Mouse (Mus musculus): ENCODE data around the gene Phactr2.
"Not testable (repeated sequence)": the region's sequence is repeated elsewhere in the genome, so short reads cannot be mapped to it uniquely, and the experiment has no call there.

Phactr2 gene

DNA sequence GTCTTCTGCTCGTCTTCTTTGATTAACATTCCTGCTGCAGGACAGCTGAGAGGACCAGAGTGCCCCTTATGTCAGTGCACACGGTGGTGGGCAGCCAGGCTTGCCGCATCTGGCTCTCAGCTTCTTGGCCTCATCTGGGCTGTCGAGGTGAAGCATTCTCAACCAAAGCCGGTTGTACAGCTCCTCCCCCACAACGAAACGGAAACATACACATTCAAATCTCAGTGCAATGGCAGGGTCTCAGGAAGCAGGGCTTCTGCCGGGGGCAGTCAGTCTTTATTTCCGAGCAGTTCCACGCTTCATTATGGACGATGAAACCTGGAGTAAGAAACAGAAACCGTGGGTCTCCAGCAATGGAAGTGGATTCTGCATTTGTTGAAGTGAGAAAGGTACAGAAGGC lies 260.3 kb downstream of the Phactr2 start:
- in situ Hi-C loops (cut with MseI, MboI): no loop called here

DNA sequence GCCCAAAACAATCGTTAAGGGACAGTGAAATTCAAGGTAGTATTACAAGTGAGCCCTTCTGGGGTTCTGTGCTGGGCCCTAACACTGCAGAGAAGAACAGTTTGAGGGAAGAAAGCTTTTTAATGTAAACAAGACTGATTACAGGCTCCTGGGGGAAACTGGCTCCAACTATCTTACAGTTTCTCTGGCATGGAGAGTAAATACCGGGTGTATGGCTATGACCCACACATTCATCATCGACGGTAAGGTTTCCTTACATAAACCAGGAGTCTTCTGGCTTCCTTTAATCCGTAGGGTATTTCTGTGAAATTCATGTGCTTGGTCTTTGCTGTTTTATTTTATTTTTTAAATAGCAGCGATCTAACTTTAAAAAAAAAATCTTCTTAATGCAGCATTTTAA lies 261.4 kb downstream of the Phactr2 start:
- in situ Hi-C loops (cut with MseI, MboI): no loop called here

DNA sequence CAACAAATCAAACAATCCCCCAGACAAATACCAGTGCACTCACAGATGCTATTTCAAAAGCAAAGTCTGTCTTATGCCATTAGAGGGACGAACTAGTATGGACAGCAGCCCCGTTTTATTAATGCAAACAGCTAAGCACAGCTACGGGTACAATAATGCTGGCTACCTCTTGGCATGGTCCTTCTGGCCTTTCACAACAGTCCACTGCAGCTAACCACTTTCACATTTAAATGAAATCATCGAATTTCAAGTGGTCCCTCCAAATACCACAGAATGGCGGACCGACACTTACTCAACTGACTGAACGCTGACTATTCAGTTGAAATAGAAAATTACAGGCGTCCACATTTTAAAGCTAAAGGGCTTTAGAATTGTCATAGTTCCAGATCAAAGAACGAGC lies 261.9 kb downstream of the Phactr2 start:
- in situ Hi-C loops (cut with MseI, MboI): no loop called here

DNA sequence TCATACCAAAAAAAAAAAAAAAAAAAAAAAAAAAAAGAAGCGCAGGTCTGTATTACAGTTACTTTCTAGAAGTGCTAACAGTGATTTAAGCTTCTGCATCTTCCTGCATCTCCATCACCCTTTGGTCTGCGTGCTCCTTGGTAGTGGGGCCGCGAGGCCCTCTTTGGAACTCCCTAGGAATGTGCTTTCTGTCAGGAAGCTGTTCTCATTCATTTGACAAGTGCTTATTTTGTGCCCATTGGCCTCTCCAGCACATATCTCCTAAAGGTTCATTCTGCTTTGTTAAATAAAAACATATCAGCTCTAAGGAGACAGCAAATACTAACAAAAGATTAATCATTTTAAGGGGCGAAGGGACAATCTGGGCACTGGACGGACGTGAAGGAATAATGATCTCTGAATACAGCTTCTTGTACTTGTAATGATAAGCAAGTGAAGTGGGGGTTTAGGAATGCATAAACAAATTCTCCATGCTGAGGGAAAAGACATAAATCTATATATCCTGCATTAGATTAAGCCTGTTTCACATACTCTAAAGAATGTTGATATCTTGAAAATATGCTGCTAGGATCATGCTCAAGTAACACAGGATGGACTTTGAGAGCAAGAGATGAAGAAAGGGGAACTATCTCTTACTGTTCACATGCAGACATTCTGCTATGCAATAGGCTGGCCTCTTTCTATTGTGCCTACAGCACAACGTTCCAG lies 264.1 kb downstream of the Phactr2 start:
- in situ Hi-C loops (cut with MseI, MboI): no loop called here

DNA sequence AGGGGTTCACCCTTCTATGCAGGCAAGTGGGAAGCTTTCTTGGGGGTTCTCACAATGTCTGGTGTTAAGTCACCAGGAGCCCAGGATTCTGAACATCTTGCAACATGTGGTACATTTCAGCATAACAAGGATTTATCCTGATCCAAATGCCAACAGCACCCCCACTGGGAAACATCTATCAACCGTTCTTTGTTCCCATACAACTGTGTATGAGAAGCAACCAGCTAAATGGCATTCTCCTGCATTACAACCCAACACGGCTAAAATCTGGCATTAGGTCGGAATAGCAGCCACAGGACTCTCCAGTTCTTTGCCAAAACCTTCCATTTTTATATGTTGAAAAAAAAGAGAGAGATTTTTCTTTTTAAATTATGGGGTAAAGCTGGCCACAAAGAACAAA lies 264.7 kb downstream of the Phactr2 start:
- in situ Hi-C loops (cut with MseI, MboI): no loop called here

DNA sequence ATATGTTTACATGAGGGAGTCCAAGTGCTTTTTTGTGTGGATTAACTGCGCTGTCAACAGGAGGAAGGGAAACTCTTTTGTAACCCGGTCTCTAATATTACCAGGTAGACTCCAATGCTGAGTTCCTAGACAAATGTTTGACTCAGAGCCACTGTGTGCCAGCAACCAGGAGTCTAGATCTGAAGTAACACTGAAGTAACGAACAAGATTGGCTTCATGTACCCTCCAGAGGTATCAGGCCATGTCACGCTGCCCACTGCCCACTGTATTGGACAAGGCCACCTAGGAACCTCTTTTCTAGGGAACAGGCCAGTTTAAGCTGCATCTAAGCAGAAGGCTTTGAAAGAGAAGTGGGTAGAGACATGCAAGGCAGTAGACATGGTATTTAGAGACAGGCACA lies 265.2 kb downstream of the Phactr2 start:
- in situ Hi-C loops (cut with MseI, MboI): no loop called here

DNA sequence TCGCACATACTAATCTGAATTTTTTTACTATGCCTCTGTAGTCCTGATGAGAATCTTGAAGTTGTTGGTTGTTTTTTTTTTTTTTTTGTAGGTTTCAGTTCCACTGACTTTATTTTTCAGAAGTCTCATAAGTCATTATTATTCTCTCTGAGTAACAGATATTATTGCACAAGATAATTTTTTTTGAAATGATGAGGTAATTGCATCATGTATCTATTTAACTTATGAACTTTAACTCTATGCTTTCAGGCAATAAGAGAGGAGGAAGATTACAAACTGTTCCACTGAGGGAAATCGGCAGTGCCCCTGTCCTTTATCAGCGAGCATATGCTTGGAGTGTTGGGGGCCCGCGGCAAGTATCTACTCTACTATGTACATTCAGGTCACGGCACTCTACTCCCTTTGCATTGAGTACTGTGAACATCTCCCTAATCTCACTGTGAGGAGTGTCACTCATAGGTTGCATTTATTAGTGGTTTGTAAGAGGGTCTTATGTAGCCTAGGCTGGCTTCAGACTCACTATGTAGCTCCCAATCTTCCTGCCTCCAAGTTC lies 272.4 kb downstream of the Phactr2 start:
- in situ Hi-C loops (cut with MseI, MboI): no loop called here

DNA sequence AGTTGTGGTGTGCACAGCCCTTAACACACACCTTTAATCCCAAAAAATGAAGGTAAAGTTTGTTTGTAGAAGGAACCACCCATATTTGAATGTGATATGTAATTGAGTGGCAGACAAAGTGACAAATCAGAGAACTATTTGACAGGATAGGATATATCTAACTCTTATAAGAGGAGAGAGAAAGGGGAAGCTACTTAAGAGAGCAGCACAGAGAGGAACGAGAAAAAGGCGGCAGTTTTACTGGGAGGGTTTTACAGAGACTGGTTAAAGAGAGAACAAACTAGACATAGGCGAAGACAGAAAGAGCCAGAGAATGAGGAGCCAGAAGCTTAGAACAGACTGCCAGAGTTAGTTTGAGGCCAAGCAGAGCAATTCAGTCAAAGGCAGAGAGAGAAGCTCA lies 273.4 kb downstream of the Phactr2 start:
- in situ Hi-C loops (cut with MseI, MboI): no loop called here

DNA sequence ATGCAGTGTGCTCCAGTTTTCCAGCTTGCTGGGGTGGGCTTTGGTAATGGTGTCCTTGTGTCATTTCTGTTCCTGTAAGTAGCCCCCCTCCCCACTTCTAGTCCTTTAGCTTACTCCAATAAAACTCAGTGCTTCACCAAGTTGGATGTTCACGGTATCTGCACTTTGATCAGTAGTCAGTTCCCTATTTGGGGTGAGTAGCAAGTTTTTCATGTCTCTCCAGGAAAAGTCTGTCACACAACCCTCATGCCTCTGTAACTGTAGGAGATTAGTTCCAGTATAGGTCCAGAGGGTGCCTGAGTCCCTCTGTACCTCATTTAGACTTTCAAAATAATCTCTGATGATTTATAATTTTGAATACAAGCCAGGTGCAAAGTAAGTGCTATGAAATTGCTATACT lies 275.0 kb downstream of the Phactr2 start:
- in situ Hi-C loops (cut with MseI, MboI): no loop called here

DNA sequence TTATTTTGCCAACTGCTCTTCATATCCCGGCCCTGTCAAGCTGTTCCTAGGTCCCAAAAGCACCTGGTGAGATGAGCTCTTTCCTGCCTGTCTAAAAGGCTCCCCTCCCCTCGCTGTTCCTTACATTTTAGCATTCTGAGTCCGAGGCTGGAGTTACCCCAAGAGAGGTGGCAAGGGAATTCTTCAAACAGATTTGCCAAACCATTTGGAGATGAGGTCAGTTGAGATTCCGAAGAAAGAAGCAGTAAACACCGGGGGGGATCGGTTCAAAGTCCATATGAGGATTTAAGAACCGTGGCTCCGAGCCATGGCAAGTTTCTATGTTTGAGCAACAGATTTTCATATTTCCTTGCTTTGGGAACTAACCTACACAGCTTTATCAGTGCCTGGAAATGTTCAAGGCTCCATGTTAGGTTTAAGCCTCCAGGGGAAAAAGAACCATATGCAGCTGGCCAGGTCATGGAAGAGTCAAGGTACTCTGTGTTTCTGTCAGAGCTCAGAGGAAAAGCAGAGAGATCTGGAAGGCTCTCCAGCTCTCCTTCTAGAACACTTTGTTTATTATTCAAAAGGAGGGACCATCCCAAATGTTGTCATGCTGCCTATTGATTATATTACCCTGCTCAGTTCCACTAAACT lies 277.2 kb downstream of the Phactr2 start:
- in situ Hi-C loops (cut with MseI, MboI): no loop called here

DNA sequence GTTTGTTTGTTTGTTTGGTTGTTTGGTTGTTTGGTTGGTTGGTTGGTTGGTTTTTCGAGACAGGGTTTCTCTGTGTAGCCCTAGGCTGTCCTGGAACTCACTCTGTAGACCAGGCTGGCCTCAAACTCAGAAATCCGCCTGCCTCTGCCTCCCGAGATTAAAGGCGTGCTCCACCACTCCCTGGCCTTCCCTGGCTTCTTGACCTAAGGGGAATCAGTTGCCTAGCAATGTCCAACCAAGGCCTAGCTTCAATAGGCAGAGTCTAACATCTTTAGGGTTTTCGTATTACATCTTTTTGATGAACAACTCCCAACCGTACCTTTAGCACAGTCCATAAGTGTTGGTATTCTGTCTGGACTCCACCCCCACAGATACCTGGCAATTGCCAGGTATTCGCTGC lies 280.7 kb downstream of the Phactr2 start:
- in situ Hi-C loops (cut with MseI, MboI): not testable (repeated sequence)

DNA sequence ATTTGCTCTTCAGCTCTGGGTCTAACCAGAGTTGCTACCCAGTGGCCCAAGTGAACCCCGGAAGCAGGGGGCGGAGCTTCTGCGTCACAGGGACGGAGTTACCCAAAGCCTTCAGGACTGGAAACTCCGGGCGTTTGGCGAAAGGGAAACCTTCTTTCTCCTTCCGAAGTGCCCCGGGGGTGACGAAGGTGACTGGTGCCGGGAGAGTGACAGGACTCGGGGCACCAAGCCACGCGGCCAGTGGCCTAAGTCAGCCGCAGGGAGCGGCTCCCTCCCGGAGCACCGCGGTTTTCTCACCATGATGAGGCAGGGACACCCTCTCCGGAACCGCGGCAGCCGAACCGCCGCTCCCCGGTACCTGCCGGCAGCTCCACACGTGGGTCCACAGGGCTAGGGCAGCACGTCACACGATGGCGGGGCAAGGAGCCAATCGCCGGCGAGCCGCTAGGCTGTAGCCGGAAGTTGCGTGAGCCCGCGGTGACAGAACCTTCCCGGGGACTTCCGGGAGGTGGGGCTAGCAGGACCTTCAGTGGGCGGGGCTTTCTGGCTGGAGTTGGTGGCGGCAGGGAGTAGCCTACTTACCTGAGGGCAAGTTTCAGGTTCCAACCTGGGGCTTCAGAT lies 281.4 kb downstream of the Phactr2 start, which contains the start of gene Ltv1:
TSS of gene Ltv1 (minus strand) at position 438 of the 621 bp plus-strand sequence.
- in situ Hi-C loops (cut with MseI, MboI): no loop called here

DNA sequence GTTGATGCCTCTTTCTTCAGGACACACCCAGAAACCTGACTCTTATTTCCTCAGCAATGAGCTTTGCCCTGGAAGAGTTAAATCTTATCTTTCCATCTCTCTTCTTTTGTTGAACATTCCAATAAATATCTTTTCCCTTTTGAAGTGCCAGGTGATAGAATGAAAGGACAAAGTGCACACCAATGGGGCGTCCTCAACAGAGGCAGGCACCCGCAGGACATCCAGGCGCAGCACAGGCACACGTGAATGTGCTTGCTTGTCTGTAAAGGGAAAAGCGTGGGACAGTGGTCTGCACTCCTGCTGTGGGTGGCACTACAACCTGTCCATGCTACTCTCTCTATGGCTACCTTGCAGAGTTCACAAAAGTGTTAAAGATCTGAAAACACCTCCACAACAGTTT lies 284.3 kb downstream of the Phactr2 start:
- in situ Hi-C loops (cut with MseI, MboI): no loop called here

DNA sequence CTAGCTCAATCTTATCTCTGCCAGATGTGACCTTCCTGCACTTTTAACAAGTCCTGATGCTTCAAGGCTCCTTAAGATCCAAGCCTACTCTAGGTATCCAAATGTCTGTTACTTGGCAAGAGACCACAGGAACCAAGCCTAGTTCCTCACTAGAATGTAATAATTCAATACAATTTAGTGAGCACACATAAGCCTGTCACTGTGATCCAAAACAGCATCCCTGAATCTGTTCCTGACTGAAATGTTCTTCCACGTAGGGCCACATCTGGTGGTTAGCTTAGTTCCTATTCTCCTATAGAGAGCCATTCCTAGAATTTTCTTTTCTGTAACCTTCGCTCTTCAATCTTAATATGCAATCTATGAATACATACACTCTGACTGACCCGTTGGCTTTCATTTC lies 287.5 kb downstream of the Phactr2 start:
- in situ Hi-C loops (cut with MseI, MboI): no loop called here

DNA sequence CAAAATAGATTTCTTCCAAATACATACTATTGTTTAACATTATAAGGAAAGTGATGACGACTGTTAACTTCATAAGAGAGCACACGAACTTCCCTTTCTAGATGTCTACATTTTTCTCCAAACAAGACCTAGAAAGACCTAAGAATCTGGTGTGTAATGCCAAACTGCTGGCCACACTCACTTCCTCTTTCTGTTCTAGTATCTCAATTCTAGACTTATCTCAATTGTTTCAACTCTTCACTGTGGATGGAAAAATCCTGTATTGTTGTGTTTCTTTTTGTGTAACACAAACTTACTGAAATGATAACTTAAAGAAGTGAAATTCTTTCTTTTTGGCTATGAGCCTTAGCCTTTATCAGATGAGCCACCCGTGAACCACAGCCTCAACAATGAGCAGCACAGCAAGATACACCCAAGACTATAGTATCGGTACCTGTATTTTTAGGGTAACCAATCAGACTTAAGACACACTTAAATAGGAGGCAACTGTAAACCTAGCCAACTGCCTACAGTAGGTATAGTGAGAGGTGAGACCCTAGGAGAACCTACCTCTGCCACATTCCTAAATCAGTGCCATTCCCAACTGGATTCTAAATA lies 289.9 kb downstream of the Phactr2 start:
- in situ Hi-C loops (cut with MseI, MboI): no loop called here

DNA sequence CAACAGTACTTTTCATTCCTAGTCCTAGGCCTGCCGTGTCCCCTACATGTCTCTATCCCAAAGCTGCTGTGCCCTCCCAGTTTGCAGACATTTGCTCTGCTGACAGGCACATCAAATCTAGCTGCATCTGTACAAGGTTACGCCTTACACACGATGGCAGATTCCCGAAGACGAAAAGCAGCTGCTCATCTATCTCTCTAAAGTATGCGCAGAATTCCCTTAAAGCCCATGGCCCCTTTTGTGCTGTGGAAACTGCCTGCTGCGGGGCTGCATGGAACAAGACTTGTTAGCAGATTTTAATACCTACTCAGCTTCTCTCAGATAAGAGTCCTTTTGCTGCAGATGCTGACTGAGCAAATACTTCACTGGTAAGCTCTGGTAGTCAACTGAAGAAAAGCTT lies 294.0 kb downstream of the Phactr2 start:
- in situ Hi-C loops (cut with MseI, MboI): no loop called here

DNA sequence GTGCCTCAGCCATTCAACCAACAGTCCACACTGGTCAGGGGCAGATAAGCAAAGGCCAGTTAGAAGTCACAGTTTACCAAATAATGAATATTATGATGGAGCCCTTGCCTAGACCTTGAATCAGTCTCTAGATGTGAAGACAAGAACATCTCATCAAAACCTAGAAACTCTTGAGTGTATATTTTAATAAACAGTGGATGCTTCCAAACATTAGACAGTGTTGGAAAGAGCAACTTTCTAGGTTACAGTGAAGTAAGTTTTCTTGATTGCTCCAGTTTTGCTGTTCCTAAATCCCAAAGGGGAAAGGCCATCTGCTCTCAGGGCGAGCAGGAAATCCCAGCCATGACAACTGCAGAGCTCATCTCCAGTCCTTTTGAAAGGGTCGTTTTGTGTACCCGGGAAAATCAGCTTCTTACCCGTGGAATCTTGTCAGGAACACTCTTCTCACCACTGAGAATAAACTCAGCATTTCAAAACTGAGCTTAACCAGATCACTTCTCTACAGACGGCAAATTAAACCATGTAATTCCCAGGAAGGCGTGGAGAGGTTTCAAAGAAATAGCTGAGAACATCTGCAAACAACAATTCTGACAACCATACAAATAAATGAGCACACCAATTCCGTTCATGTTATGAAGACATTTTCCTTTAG lies 296.1 kb downstream of the Phactr2 start, which contains the start of gene Zc2hc1b:
TSS of gene Zc2hc1b (minus strand) at position 51 of the 652 bp plus-strand sequence.
- in situ Hi-C loops (cut with MseI, MboI): no loop called here

DNA sequence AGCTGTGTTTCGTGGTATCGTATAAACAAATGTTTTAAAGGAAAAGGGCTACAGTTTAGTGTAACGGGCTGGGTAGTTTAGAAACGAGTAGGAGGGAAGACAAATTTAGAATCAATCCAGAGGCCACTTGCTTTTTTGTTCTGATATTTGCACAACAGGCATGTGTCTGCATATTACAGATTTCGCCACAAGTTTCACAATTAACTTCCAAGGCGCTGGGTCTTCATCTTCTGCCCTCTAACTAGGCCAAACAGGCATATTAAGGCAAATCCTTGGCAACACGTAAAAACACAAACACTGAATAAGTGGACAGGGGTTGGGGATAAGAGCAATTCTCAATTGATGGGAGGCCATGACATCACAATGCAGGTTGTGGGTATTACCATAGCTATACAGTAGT lies 298.3 kb downstream of the Phactr2 start:
- in situ Hi-C loops (cut with MseI, MboI): no loop called here

DNA sequence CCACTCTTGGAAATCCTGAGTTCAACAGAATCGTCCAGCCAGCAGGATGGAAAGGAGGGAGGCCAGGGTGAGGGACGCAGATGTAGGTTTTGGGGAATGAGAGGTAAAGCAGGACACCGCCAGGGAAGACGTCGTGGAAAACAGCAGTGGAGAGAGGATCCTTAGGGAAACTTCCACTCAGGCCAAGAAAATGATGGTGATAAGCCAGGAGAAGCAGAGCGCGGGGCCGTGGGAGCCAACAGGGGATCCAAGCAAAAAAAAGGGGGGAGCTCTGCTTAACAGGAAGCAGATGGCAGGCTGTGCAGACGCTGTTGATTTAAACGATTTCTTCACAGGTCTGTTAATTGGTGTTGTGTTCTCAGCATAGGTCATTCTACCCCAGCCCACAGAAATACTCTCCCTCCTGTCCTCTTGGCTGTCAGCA lies 301.4 kb downstream of the Phactr2 start:
- in situ Hi-C loops (cut with MseI, MboI): no loop called here

DNA sequence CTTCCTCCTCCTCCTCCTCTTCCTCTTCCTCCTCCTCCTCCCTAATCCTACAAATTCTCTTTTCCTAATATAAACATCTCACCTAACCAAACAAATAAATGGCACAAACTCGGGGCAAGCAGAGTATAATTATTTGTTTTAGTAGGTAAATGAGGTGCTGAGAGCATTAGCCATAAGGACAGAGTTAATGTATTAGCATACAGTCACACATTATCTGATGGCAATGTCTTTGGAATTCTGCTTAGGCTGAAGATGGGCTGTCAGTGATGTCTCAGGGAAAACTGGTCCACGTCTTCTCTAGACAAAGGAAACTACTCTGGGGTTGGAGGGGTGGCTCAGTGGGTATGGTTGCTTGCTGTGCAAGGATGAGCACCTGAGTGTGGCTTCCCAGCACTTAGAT lies 302.8 kb downstream of the Phactr2 start:
- in situ Hi-C loops (cut with MseI, MboI): no loop called here

DNA sequence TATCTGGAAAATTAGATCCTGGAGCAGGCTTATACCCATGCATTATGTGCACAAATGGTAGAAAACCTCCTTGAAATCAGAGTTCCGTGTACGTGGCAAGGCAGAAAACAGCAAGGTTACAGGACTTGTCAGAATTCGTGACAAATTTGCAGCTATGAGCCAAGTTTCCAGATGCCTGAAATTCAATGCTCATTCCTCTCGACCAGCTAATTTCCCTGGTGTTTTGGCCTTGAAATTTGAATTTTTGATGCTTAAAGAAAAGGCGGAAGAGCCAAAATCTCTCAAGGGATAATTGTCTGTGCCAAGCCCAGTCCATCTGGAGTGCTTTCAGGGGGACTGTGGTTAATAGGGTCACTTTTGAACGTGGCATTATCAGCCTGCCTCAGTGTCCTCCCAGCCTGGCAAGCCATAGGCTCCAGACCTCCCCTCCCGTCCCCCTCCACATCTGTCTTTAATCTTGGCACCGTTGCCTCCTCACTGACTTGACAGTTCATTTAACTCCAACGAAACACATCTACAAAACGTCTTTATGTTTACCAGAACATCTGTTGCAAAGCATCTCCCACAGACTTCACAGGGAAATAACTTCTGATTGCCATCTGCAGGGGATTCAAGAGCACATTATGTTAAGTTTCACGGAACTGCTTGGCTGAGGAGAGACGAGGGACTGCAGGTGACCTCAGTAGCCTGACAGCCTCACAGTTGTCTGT lies 303.3 kb downstream of the Phactr2 start:
- in situ Hi-C loops (cut with MseI, MboI): no loop called here
